Mouse (Mus musculus) erythroblast, adult 5-6 weeks (primary cell): ENCODE results near the gene Tmem251. TPM values are rescaled to one million over a fixed set of nuclear protein-coding genes. Genes with fewer than 3 reads are reported as not detected.
A peak's percentile ranks its signal among the peaks of the same experiment; 100 is the strongest.

Source experiments
- ATAC-seq: replicated peaks from 2 replicates; pipeline ENCODE4 v1.8.0; 2016; ENCODE audit warnings: moderate number of reproducible peaks, mild to moderate bottlenecking, moderate TSS enrichment, inconsistent platforms; ENCODE audit not compliant: poor library complexity, low FRiP score, severe bottlenecking
- total RNA-seq, 2 experiments: library from RNA; stranded (forward) in 1 of 2; stranded (reverse) in 1 of 2; fragments of 150-400 nt in 1 of 2; fragments of 200-764, 138-1000 nt in 1 of 2; gene quantifications; 2 replicates each; pipeline versions ENCODE4 v1.2.3 to v1.2.4; 2015 to 2017; ENCODE audit warnings: low replicate concordance in 2 of 2

The Tmem251 gene
- total RNA-seq, 2 experiments from 2014 or later: 4.6 to 5.5 TPM

- ATAC-seq: no peak
Observed at GRCm38 (mm10) chr12:102708220-102708619, 35.3 kb upstream of the Tmem251 start.

GRCm38 (mm10) chr12:102709896-102710295 is 33.7 kb upstream of the Tmem251 start:
- no peak for ATAC-seq

- no peak for ATAC-seq
Observed at GRCm38 (mm10) chr12:102710851-102711375, 32.6 kb upstream of the Tmem251 start.

- ATAC-seq: no peak
Observed at GRCm38 (mm10) chr12:102713153-102713865, 30.3 kb upstream of the Tmem251 start.

GRCm38 (mm10) chr12:102714116-102714515 is 29.4 kb upstream of the Tmem251 start:
- ATAC-seq: no peak

GRCm38 (mm10) chr12:102714654-102715395 is 28.7 kb upstream of the Tmem251 start:
- no peak for ATAC-seq

- ATAC-seq: no peak
Observed at GRCm38 (mm10) chr12:102719552-102720315, 23.8 kb upstream of the Tmem251 start.

GRCm38 (mm10) chr12:102722451-102722850 is 21.1 kb upstream of the Tmem251 start:
- no peak for ATAC-seq

GRCm38 (mm10) chr12:102722966-102723365 is 20.6 kb upstream of the Tmem251 start:
- ATAC-seq: no peak

- no peak for ATAC-seq
Observed at GRCm38 (mm10) chr12:102723861-102724260, 19.7 kb upstream of the Tmem251 start.

GRCm38 (mm10) chr12:102725146-102725545 is 18.4 kb upstream of the Tmem251 start:
- ATAC-seq: no peak

- no peak for ATAC-seq
Observed at GRCm38 (mm10) chr12:102725761-102726175, 17.8 kb upstream of the Tmem251 start.

GRCm38 (mm10) chr12:102729855-102730797 is 13.4 kb upstream of the Tmem251 start:
- 0 out of 2 replicates have a peak, but pooled peaks have one; percentile 62 for ATAC-seq

GRCm38 (mm10) chr12:102730798-102731619 is 12.6 kb upstream of the Tmem251 start:
- ATAC-seq: no peak

- ATAC-seq: peak; percentile 77
Observed at GRCm38 (mm10) chr12:102733381-102733780, 10.2 kb upstream of the Tmem251 start.

GRCm38 (mm10) chr12:102739096-102739495 is 4.5 kb upstream of the Tmem251 start:
- no peak for ATAC-seq

GRCm38 (mm10) chr12:102740285-102740684 is 3.3 kb upstream of the Tmem251 start:
- ATAC-seq: no peak

- ATAC-seq: no peak
Observed at GRCm38 (mm10) chr12:102742056-102742455, 1.5 kb upstream of the Tmem251 start.
